Mouse (Mus musculus) ES-Bruce4 (cell line): ENCODE measurements around the gene D430041D05Rik. TPM values are rescaled to one million over a fixed set of nuclear protein-coding genes. Genes with fewer than 3 reads are reported as not detected.

Source experiments
- H3K27ac ChIP-seq: 2 replicates; pipeline ENCODE4 v1.5.1; 2012; ENCODE audit warnings: low read length, inconsistent platforms; ENCODE audit not compliant: insufficient read depth
- H3K27me3 ChIP-seq: 2 replicates; pipeline ENCODE4 v1.6.1; 2012; ENCODE audit warnings: mild to moderate bottlenecking, low read length, inconsistent platforms; ENCODE audit not compliant: control insufficient read depth, poor library complexity, insufficient read depth, severe bottlenecking
- H3K36me3 ChIP-seq: 2 replicates; pipeline ENCODE4 v1.6.1; 2012; ENCODE audit warnings: inconsistent platforms, mild to moderate bottlenecking, low read length, moderate library complexity; ENCODE audit not compliant: control insufficient read depth, poor library complexity, insufficient read depth, severe bottlenecking
- H3K4me1 ChIP-seq: one replicate; pipeline ENCODE4 v1.8.1; 2011; ENCODE audit warnings: low read length; ENCODE audit not compliant: control insufficient read depth, insufficient read depth
- H3K4me3 ChIP-seq: 2 replicates; pipeline ENCODE4 v1.5.1; 2011; ENCODE audit warnings: low read depth, mild to moderate bottlenecking, low read length
- H3K9ac ChIP-seq: 2 replicates; pipeline ENCODE4 v1.6.1; 2012; ENCODE audit warnings: low read depth, mild to moderate bottlenecking, inconsistent platforms; ENCODE audit not compliant: poor library complexity, severe bottlenecking
- H3K9me3 ChIP-seq: replicated peaks from 2 replicates; pipeline ENCODE4 v1.6.1; 2012; ENCODE audit warnings: mild to moderate bottlenecking, low read length, inconsistent platforms; ENCODE audit not compliant: control insufficient read depth, poor library complexity, insufficient read depth, severe bottlenecking
- CTCF ChIP-seq: IDR thresholded peaks from one replicate; pipeline ENCODE4 v1.8.1; 2011; ENCODE audit warnings: low read depth, low read length
- EP300 ChIP-seq: IDR thresholded peaks from 2 replicates; pipeline ENCODE4 v1.6.1; 2011; ENCODE audit warnings: low read depth, low read length; ENCODE audit not compliant: insufficient read depth
- POLR2A ChIP-seq: IDR thresholded peaks from one replicate; pipeline ENCODE4 v1.8.1; 2011; ENCODE audit warnings: low read length; ENCODE audit not compliant: insufficient read depth
- polyA plus RNA-seq: library from polyadenylated mRNA; stranded (reverse); fragments of >200 nt; gene quantifications from 2 replicates; pipeline ENCODE4 v1.2.4, GENCODE M21; 2011; ENCODE audit warnings: low read depth; ENCODE audit not compliant: missing spikeins, insufficient read depth, insufficient read length

Gene D430041D05Rik
- polyA plus RNA-seq, 1 experiment = 0.10 TPM

GRCm38 (mm10) chr2:104412496-104412895 is 1.7 kb upstream of the D430041D05Rik start:
- Histone ChIP-seq H3K27ac (no peak overlapping the region), H3K27me3 (peaks cover 25% of the 10 kb centered on the region), H3K4me1 (no peaks in the 10 kb centered on the region), H3K4me3 (no peak overlapping the region), H3K36me3 (no peaks in the 10 kb centered on the region), H3K9me3 (no peaks in the 10 kb centered on the region), H3K9ac (no peak overlapping the region)
- no peak for TF ChIP-seq CTCF
- TF ChIP-seq EP300 = no peak
- TF ChIP-seq POLR2A = no peak

- Histone ChIP-seq H3K9ac (no peak overlapping the region), H3K4me1 (no peaks in the 10 kb centered on the region), H3K36me3 (no peaks in the 10 kb centered on the region), H3K27ac (no peak overlapping the region), H3K4me3 (no peak overlapping the region), H3K9me3 (no peaks in the 10 kb centered on the region), H3K27me3 (peaks cover 25% of the 10 kb centered on the region)
- TF ChIP-seq CTCF (no peak), EP300 (no peak), POLR2A (no peak)
Measured at GRCm38 (mm10) chr2:104411806-104412205, 993 bp upstream of the D430041D05Rik start.

GRCm38 (mm10) chr2:104409851-104410821 is 677 bp downstream of the D430041D05Rik start:
- Histone ChIP-seq H3K4me3 (peak overlapping the region; percentile 73), H3K9me3 (no peaks in the 10 kb centered on the region), H3K27ac (no peak overlapping the region), H3K9ac (peak overlapping the region; percentile 63), H3K4me1 (no peaks in the 10 kb centered on the region), H3K36me3 (no peaks in the 10 kb centered on the region), H3K27me3 (peaks cover 25% of the 10 kb centered on the region)
- TF ChIP-seq EP300 (no peak), CTCF (no peak), POLR2A (no peak)

- H3K4me1 ChIP-seq = no peaks in the 10 kb centered on the region
- TF ChIP-seq EP300 (no peak), POLR2A (no peak), CTCF (no peak)
- H3K4me3 ChIP-seq = no peak overlapping the region
- H3K9me3 ChIP-seq = no peaks in the 10 kb centered on the region
- H3K9ac ChIP-seq = no peak overlapping the region
- peaks cover 25% of the 10 kb centered on the region for H3K27me3 ChIP-seq
- H3K36me3 ChIP-seq = no peaks in the 10 kb centered on the region
- no peak overlapping the region for H3K27ac ChIP-seq
Measured at GRCm38 (mm10) chr2:104408351-104408750, 2.5 kb downstream of the D430041D05Rik start.

GRCm38 (mm10) chr2:104407913-104408312 is 2.9 kb downstream of the D430041D05Rik start:
- H3K27me3 ChIP-seq = peaks cover 25% of the 10 kb centered on the region
- H3K36me3 ChIP-seq = no peaks in the 10 kb centered on the region
- no peak overlapping the region for H3K9ac ChIP-seq
- no peaks in the 10 kb centered on the region for H3K4me1 ChIP-seq
- no peak overlapping the region for H3K4me3 ChIP-seq
- H3K9me3 ChIP-seq = no peaks in the 10 kb centered on the region
- H3K27ac ChIP-seq = no peak overlapping the region
- TF ChIP-seq EP300 = no peak
- no peak for TF ChIP-seq POLR2A
- no peak for TF ChIP-seq CTCF

- TF ChIP-seq CTCF (no peak), EP300 (no peak), POLR2A (no peak)
- Histone ChIP-seq H3K9ac (no peak overlapping the region), H3K36me3 (no peaks in the 10 kb centered on the region), H3K4me3 (no peak overlapping the region), H3K27me3 (peaks cover 4% of the 10 kb centered on the region), H3K27ac (no peak overlapping the region), H3K4me1 (no peaks in the 10 kb centered on the region), H3K9me3 (no peaks in the 10 kb centered on the region)
Measured at GRCm38 (mm10) chr2:104404036-104404435, 6.8 kb downstream of the D430041D05Rik start.
